Mouse (Mus musculus) fibroblast of lung, adult 2 months (primary cell): ENCODE results near the gene Shbg.

ENCODE experiments used
- DNase-seq: peaks from one replicate; pipeline ENCODE4 v3.0.0-alpha.2; 2011; ENCODE audit warnings: low read depth

Shbg gene

DNA sequence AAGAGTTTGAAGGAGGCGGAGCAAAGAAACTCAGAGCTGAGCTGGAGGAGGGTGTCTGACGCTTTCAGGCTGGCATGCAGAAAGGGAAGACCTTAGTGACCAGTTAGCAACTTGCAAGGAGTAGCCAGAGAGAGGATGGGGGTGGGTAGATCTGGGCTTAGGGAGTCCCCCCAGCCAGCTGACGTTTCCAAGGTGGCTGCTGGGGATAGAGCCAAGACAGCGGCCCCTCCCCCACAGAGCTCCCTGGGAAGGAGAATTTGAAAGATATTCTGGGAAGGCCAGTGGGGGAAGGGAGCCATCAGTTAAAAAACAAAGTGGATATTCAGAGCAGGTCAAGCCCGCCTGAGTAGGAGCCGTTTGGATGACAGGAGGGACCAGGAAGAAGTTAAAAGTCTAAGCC lies 17.6 kb downstream of the Shbg start:
- DNase-seq, result no peak

DNA sequence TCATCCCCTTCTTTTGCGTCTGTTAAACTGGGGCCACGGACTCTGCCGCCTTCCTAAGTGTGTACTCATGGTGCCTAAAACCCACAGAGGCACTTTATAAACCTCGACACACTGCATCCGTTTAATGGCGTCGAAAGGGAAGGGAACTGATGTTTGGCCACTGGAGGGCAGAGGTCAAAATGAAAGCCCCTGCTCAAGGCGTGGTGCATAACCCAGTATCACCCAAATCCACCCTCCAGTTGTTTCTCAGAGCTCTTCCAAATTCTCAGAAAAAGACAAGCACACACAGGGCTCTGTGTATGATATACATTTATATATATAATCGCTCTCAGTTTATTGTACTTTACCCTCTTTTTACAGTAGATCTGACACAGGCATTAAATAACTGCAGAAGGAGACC lies 18.3 kb downstream of the Shbg start:
- no peak for DNase-seq

DNA sequence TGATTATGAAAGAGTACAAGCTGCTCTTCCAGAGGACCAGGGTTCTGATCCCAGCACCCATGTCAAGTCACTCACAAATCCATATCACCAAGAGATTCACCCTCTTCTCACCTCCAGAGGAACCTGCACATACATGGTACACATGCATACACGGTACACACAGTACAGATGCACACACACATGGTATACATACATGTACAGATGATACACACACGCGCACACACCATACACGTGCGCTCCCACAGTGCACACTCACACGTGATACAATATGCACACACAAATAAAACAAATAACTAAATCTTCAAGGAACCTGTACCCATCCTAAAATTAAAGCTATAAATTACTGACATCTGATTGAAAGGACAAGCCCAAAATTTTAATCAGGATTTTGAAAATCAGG lies 22.9 kb downstream of the Shbg start:
- no peak for DNase-seq

DNA sequence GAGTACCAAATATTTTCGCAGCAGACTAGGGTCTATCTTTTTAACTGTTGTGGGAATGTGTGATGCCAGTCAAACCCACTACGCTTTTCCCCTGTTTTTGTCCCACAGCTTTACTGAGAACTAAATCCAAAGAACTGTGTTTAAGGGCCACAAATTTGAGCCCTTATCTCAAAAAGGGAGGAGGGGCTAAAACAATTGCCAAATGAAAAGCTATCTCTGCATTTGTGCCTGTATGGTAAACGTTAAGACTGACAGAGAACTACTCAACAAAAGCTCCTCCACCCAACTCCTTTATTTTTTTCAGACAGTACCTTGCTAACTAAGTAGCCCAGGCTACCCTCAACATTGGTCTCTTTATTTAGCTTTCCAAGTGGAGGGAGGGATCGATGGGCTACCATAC lies 24.9 kb downstream of the Shbg start:
- no peak for DNase-seq

DNA sequence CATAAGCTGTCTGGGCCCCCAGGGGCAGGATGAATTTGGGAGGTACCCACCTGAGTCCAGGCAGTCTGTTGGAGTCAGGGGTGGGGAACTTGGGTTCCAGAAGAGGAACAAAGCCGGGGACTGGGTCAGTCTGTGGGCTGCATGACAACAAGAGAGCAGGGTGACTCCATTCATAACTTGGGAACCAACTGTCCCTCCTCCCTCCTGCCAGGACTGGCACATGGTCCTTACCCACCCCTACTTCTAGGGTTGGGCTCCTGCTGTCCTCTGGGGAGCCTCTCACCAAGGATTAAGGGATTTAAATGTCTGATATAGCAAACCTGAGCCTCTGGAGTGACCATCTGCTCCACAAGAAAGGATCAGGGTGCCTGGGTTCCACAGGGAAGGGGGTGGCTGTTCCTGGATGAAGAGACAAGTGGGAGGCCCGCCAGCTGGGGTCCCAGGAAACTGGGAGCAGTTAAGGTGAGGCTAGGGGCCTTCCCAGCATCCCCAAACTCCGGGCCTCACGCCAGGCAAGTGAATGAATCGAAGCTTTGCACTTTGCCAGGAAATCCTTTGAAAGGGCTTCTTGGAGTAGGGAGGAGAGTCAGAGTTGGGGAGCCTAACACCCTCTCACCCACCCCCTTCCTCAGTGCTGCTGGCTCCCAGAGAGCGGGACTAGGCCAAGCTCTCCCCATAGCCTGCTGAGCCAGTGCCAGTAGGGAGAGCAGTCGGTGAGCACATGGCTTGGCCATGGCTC lies 25.6 kb downstream of the Shbg start:
- DNase-seq, result no peak

DNA sequence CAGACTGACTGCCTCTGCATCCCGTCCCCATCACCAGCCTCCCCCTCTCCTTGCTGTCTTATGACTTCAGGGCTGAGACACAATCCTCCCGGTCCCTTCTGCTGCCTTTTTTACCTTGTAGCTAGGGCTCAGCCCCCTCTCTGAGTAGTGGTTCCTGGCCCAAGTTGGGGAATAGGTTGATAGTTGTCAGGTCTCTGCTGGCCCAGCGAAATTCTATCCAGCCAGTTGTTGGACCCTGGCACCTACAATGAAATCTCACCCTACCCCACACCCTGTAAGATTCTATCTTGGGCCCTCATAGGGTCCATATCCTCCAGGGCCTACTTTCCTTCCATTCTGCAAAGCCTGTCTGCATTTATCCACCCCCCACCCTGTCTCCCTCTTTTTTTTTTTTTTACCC lies 26.3 kb downstream of the Shbg start:
- DNase-seq, result no peak

DNA sequence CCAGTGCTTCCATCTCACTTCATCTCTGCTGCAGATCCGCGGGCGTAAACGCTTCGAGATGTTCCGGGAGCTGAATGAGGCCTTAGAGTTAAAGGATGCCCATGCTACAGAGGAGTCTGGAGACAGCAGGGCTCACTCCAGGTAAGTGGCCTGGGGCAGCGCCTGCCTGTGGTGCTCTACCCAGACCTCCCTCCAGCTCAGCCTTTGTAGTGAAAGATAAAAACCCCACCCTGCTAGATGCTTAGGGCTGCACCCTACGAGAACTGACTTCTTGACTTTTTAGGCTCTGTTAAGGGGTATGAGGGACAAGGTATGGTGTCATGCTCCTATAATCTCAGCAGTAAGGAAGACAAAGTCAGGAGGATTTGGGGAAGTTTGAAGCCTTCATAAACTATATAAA lies 27.1 kb downstream of the Shbg start:
- no peak for DNase-seq

DNA sequence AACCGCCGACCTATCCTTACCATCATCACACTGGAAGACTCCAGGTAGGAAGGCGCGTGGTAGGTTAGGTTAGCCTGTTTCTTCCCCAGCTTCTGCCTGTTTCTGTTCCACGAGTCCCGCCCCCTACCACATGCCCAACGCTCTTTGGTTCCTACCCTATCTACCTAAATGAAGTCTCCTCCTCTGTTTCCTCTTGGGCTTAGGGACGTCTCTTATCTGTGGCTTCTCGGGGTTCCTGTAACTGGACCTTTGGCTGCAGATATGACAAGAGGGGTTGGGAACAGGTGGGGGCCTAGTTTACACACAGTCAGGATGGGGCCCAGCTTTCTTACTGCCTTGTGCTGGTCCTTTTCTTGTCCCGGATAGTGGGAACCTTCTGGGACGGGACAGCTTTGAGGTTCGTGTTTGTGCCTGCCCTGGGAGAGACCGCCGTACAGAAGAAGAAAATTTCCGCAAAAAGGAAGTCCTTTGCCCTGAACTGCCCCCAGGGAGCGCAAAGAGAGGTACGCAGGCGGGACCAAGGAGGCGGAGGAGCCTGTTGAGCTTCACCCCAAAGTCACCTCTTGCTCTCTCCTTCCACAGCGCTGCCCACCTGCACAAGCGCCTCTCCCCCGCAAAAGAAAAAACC lies 28.4 kb downstream of the Shbg start:
- DNase-seq, result no peak

DNA sequence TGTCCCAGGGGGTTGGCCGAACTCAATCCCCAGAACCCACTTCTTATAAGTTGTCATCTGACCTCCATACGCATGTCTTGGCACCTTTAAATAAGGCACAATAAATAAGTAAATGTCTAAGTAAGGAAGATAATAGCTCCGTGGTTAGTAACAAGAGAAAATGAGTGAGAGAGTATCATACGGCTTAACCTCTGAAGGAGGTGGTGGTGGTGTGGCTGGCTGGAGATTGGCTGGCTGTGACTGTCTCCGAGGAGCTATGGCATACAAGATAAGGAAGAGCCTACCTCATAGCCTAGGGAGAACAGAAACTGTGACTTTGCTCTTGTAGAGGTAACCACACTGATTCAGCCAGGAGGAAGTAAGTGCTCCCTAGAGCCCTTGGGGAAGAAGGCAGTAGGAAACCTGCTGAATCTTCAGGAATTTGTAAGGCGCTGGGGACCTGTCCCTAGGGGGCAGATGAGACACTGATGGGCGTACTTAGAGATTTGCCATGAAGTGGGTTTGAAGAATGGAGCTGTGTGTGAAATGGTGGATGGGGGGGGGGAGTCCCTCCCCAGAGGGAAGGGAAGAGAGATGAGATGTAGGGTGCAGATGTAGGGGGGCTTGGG lies 31.9 kb downstream of the Shbg start:
- DNase-seq, result no peak

DNA sequence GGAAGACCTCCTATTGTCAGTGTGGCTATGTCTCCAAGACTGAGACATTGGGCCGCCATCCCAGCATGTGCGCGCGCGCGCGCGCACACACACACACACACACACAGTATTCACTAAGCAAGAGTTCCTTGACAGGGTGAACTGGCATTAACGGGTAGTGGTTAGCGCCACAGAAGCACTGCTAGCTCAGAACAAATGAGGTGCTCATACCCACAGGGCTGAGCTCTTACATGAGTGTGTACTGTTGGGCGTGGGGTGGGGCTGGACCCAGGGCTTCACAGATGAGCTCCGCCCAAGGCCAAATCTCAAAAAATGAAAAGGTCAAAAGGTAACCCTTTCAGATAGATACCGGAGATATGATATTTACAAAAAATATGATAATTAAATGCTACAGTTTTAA lies 32.8 kb downstream of the Shbg start:
- DNase-seq, result no peak

DNA sequence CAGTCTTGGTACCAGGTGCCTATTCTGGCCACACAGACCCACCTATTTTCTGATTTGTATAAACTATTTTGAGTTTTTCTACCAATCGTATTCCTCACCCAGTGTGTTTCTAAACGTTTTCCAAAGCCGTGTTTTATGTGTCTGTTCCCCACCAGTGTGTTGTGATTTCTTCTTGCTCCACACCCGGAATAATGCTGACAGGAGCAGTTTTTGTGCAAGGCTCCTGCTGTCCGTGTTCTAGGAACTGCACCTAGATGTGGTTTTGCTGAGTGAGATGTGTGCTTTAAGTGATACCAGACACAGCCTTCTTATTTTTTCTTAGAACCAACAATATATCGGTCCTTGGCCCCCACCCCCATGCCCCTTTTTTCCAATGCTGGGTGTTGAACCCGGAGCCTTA lies 33.7 kb downstream of the Shbg start:
- no peak for DNase-seq

DNA sequence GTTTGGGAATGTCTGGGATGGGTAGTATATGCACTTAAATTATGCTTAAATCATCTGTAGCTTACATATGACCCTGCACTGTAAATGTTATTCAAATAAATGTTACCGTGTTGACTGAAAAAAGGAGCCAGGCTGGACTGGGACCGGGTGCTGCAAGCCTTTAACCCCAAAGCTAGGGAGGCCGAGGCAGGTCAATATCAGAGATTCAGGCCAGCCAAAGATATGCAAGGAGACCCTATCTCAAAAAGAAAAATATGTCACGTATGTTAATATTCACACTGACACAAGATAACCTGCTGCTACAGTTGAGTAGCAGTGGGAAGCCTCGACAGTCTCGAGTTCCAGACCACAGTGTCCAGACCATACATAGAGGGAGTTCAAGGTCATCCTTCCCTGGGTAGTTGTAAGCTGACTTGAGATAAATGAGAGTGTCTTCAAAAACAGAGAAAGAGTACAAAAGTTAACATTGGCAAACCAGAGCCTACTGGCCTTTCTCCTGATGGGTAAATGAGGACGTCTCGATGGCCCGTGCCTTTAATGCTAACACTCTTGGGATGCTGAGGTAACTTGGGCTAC lies 35.4 kb downstream of the Shbg start:
- no peak for DNase-seq

DNA sequence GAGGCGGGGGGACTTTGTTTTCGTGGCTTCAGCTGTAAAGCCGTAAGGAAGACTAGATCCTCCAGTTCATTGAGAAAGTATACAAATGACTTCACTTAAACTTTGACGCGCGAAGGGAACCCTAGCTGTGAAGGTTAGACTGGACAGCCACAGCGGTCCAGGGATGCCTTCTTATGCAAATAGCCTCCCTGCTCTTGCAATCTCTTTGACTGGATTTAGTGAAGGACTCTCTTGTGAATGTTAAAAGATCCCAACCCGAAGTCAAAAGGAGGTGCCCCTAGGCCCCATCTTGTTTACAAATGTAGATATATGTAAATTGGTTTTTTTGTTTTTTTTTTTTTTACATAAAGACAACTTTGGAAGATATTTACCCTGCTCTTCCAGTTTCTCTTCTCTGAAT lies 35.9 kb downstream of the Shbg start:
- no peak for DNase-seq

DNA sequence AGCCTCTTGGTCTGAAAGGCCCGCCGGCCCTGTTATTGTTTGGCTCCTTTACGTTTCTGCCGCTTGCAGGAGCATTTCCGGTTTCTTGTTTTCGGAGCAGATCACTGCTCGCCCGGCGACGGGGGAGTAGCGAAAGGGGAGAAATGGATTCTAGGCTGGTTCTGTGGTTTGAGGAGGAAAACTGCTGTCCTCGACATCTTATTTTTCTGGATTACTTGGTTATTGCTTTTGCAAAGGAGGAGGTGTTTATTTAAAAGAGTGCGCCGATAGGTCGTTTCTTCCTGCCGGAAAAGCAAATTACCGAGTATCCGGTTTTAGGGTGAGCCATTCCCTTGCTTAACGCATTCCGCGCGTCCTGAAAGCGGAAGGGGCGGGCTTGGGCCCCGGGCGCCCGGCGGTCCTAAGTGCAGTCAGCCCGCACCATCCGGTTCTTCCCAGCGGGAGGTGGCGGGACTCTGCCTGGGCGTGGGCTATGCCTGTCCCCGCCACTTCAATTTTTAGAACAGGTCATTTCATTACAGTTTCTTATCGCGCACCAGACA lies 36.5 kb downstream of the Shbg start:
- DNase-seq, result peak; percentile 82

DNA sequence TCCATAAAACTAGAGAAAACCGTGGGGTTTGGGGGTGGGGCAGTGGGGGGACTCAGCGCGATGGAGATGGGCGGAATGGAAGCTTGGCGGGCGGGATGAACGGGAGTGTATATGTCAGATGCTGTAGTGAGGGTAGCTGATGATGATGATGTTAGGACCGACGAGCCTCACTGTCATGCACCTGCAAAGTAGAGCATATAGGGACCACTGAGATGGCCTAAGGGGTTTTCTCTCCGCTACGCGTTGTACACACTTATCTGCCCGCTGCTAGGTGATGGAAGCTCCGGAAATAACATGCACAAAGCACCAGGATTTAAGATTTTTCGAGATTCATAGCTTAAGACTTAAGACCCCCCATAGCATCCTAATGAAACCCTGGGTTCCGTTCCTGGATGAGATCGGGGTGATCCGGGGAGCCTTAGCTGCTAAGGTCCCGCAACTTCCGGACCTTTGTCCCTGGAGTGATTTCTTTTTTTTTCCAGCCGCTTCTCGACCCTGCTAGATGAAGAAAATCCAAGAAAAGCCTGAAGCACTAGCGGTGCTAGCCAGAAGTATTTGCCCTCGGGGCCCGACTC lies 37.0 kb downstream of the Shbg start:
- no peak for DNase-seq

DNA sequence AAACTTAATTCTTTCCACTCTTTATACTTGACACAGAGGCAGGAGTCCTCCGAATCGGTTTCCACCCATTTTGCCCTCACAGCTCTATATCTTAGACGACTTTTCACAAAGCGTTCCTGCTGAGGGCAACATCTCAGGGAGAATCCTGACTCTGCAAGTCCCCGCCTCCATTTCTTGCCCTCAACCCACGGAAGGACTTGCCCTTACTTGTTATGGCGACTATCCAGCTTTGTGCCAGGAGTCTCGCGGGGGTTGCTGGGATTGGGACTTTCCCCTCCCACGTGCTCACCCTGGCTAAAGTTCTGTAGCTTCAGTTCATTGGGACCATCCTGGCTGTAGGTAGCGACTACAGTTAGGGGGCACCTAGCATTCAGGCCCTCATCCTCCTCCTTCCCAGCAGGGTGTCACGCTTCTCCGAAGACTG lies 37.6 kb downstream of the Shbg start, which contains the start of the genes Wrap53 and Trp53:
Gene Wrap53, minus strand, starts transcription at position 165 of the 424 bp plus-strand sequence.
Gene Trp53, plus strand, starts transcription at position 269 of the 424 bp plus-strand sequence.
- peak; percentile 87 for DNase-seq

DNA sequence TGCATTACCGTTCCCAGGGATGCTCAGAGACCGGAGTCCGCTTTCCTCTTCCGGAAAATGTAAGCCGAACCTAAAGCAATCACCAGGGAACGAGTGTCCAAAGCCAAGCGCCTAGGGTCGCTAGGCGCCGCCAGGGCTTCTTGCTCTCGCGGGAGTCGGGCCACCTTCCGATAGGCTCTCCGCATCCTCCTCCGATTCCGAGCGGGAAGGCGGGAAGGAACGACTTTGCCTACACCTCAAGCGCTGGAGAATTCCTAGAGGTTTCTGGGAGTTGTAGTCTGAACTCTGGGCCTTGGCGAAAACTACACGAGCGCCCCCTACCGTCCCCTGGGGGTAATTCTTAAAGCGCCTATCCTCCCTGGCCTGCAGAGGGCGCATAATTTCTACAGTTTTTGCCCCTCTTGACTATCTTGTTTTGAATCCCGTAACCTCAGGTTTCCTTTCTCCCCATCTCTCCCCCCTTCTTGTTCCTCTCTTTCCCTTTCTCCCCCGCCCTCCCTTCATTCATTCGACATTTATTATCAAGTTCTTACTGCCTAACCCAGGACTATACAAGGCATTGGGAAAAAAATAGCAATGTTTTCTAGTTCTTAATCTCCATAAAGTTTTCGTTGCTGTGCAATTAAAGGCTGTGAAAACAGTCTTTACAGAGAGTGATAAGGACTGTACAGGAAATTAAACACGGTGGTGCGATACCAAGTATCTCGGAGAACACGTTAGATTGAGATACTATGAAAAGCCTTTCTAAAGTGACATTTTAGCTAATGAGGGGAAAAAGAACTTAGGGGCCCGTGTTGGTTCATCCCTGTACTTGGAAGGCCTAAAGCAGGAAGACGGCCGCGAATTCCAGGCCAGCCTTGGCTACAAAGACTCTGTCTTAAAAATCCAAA lies 38.3 kb downstream of the Shbg start:
- DNase-seq, result peak; percentile 98

DNA sequence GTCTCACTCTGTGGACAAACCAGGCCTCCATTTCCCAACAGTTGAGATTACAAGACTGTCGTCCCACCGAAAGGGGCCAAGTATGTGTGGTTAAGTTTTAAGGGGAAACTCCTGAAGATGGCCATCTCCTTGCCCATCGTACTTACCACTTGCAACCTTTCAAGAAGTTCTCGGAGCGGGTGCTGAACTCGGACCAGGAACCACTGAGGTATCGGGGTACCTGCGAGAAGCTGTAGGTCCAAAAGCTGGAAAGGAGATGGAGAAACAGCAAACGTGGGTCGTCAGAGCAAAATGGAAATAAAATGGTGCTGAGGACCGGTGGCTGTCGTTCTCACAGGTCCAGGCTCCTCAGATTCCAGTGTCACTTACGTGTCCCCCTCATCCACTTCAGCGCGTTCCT lies 39.4 kb downstream of the Shbg start:
- no peak for DNase-seq

DNA sequence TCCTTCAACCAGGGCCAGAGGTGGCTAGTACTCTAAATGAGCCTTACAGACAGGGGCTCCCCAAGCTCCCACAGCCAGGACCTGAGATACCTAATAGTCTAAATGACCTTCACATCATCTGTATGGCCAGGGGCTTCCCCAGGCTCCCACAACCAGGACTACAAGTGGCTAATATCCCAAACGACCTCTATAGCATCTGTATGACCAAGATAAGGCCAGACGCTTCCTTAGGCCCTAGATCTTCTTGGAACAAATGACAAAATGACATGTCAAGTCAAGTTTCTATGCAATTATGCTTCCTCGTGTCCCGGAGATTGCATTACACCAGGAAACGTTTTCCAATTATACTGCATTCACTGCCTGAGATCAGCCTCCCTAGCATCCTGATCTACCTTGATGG lies 41.4 kb downstream of the Shbg start:
- DNase-seq, result no peak

DNA sequence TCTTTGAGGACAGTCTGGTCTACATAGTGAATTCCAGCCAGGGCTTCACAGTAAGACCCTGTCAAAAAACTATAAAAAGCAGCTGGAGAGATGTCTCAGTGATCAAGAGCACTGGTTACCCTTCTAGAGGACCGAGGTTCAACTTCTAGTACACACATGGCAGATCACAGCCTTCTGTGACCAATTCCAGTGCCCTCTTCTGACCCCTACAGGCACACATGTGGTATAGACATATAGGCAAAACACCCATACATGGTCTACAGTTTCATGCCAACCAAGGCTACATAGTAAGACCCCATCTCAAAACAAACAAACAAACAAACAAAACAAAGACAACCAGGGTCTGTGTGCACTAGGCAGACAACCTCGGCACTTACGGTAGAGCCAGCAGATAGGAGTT lies 42.5 kb downstream of the Shbg start:
- no peak for DNase-seq

DNA sequence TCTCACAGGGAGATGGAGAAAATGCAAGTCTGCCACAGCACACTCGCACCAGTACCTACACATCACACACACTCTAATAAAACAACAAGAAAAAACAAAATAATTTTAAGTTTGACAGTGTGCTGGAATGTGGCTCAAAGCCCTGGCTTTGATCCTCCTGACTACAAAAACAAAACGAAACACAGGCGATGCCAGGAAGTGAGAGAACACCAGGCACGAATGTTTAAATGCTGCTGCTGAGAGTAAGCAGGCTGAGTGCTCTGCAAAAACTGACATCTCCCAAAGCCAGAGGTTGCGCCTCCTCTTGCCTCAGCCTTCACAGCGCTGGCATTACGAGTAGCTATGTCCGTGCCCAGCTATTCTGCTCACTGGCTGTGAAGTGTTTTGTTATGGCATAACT lies 52.6 kb downstream of the Shbg start:
- DNase-seq, result no peak
